Mouse (Mus musculus) hematopoietic stem cell, adult 5-6 weeks (primary cell): Measurements from ENCODE around the gene Arid3a. TPM values are rescaled to one million over a fixed set of nuclear protein-coding genes. Genes with fewer than 3 reads are reported as not detected.

Experiments
- ATAC-seq, 2 experiments: fragments of 125-278 bp in 1 of 2; replicated peaks in 1 of 2; 2 replicates each; pipeline ENCODE4 v1.8.0; 2016 to 2017; ENCODE audit warnings: inconsistent platforms in 2 of 2, mild to moderate bottlenecking in 2 of 2, moderate number of reproducible peaks in 2 of 2, low read depth in 1 of 2, moderate TSS enrichment in 1 of 2; ENCODE audit not compliant: low FRiP score in 2 of 2, poor library complexity in 2 of 2, severe bottlenecking in 2 of 2, insufficient read depth in 1 of 2, low TSS enrichment in 1 of 2
- total RNA-seq: library from RNA; stranded (forward); fragments of 172-1452, 232-1000 nt; gene quantifications from 2 replicates; pipeline ENCODE4 v1.2.3, GENCODE M21; 2017

Gene Arid3a
- total RNA-seq, 1 experiment from 2014 or later: 7.6 TPM

GRCm38 (mm10) chr10:79919251-79919849, 7.5 kb upstream of the Arid3a start:
- ATAC-seq: no peak

- ATAC-seq: no peak
Measured at GRCm38 (mm10) chr10:79920056-79920890, 6.6 kb upstream of the Arid3a start.

- no peak for ATAC-seq
Measured at GRCm38 (mm10) chr10:79920958-79921535, 5.8 kb upstream of the Arid3a start, which contains the start of gene R3hdm4. TSS of gene R3hdm4 (minus strand) at chr10:79921208.

GRCm38 (mm10) chr10:79921572-79921971, 5.3 kb upstream of the Arid3a start:
- no peak for ATAC-seq

- ATAC-seq: peak; percentile 33 to 36; a peak in 2 of 4 replicates
Measured at GRCm38 (mm10) chr10:79924998-79925784, 1.7 kb upstream of the Arid3a start.

GRCm38 (mm10) chr10:79925785-79926490, 905 bp upstream of the Arid3a start:
- ATAC-seq: no peak

GRCm38 (mm10) chr10:79927324-79928029, 634 bp downstream of the Arid3a start:
- ATAC-seq: no peak

GRCm38 (mm10) chr10:79928030-79928694, 1.3 kb downstream of the Arid3a start:
- no peak for ATAC-seq

GRCm38 (mm10) chr10:79928907-79929701, 2.3 kb downstream of the Arid3a start:
- no peak for ATAC-seq

GRCm38 (mm10) chr10:79929967-79930825, 3.4 kb downstream of the Arid3a start:
- ATAC-seq: no peak

- no peak for ATAC-seq
Measured at GRCm38 (mm10) chr10:79930826-79931186, 4.0 kb downstream of the Arid3a start.

- ATAC-seq: no peak
Measured at GRCm38 (mm10) chr10:79931797-79932196, 5.0 kb downstream of the Arid3a start.

- ATAC-seq: no peak
Measured at GRCm38 (mm10) chr10:79932736-79933135, 5.9 kb downstream of the Arid3a start.

GRCm38 (mm10) chr10:79933145-79933679, 6.4 kb downstream of the Arid3a start:
- ATAC-seq: no peak
